Mouse (Mus musculus): ENCODE results near the gene G3bp2. TPM values are rescaled to one million over a fixed set of nuclear protein-coding genes. Genes with fewer than 3 reads are reported as not detected.

The G3bp2 gene
- polyA plus RNA-seq, 1 experiment from 2014 or later: 136 TPM

Other genes with a start within 250 kb of the G3bp2 start
- gene Rchy1, start 120.7 kb downstream of the G3bp2 start, polyA plus RNA-seq (2015; fragmentation: Nextera tagmentation; extraction: Ambion mirVana): 78.8 and 82.2 TPM in 2 replicates
- 0.20 TPM in 1 of 2 replicates, not detected in the other for gene Odaph, start 96.2 kb downstream of the G3bp2 start, polyA plus RNA-seq (2015; fragmentation: Nextera tagmentation; extraction: Ambion mirVana)
- gene Cdkl2, start 39.8 kb downstream of the G3bp2 start, polyA plus RNA-seq (2015; fragmentation: Nextera tagmentation; extraction: Ambion mirVana): 1.4 and 1.8 TPM in 2 replicates
- 51.9 and 53.1 TPM in 2 replicates for gene Uso1, start 54.2 kb upstream of the G3bp2 start, polyA plus RNA-seq (2015; fragmentation: Nextera tagmentation; extraction: Ambion mirVana)
- not detected in 2 replicates for gene U90926, start 131.7 kb upstream of the G3bp2 start, polyA plus RNA-seq (2015; fragmentation: Nextera tagmentation; extraction: Ambion mirVana)
- gene Ppef2, start 172.6 kb upstream of the G3bp2 start, polyA plus RNA-seq (2015; fragmentation: Nextera tagmentation; extraction: Ambion mirVana): 0.12 and 0.19 TPM in 2 replicates
- gene Naaa, start 194.5 kb upstream of the G3bp2 start, polyA plus RNA-seq (2015; fragmentation: Nextera tagmentation; extraction: Ambion mirVana): 22.1 and 23.1 TPM in 2 replicates
- 37.1 and 40.5 TPM in 2 replicates for gene Sdad1, start 226.8 kb upstream of the G3bp2 start, polyA plus RNA-seq (2015; fragmentation: Nextera tagmentation; extraction: Ambion mirVana)
- gene Cxcl9, start 244.4 kb upstream of the G3bp2 start, polyA plus RNA-seq (2015; fragmentation: Nextera tagmentation; extraction: Ambion mirVana): 0.31 and 0.55 TPM in 2 replicates
- gene Art3, start 248.1 kb upstream of the G3bp2 start, polyA plus RNA-seq (2015; fragmentation: Nextera tagmentation; extraction: Ambion mirVana): 7.3 and 13.3 TPM in 2 replicates

Data from limb, embryonic 15.5 days (tissue).